Mouse (Mus musculus) midbrain, embryonic 14.5 days (tissue): ENCODE data around the gene Tshz3. TPM values are rescaled to one million over a fixed set of nuclear protein-coding genes. Genes with fewer than 3 reads are reported as not detected.

ENCODE experiments used
- ATAC-seq: fragments of 200-750 bp; cut with Nextera tagmentation; 2 replicates; pipeline ENCODE4 v1.8.0; 2017; ENCODE audit warnings: moderate number of reproducible peaks, moderate library complexity; ENCODE audit not compliant: low FRiP score, low TSS enrichment
- DNase-seq: peaks from one replicate; pipeline ENCODE4 v3.0.0-alpha.2; 2015
- H3K27ac ChIP-seq: fragments of 300-500 bp; sonication (generic); replicated peaks from 2 replicates; pipeline ENCODE4 v1.5.1; 2014; ENCODE audit warnings: mild to moderate bottlenecking, low read depth, low read length, moderate library complexity
- H3K27me3 ChIP-seq: fragments of 300-500 bp; sonication (generic); 2 replicates; pipeline ENCODE4 v1.6.1; 2014; ENCODE audit warnings: low read length, control low read depth, mixed read lengths; ENCODE audit not compliant: control insufficient read depth, insufficient read depth
- H3K36me3 ChIP-seq: fragments of 300-500 bp; sonication (generic); 2 replicates; pipeline ENCODE4 v1.6.1; 2014; ENCODE audit warnings: low read length, control low read depth; ENCODE audit not compliant: control insufficient read depth, insufficient read depth
- H3K4me1 ChIP-seq: fragments of 300-500 bp; sonication (generic); 2 replicates; pipeline ENCODE4 v1.6.1; 2014; ENCODE audit warnings: mild to moderate bottlenecking, antibody characterized with exemption, low read length, control low read depth; ENCODE audit not compliant: control insufficient read depth, insufficient read depth
- H3K4me2 ChIP-seq: fragments of 300-500 bp; sonication (generic); 2 replicates; pipeline ENCODE4 v1.6.1; 2014; ENCODE audit warnings: mild to moderate bottlenecking, low read length, moderate library complexity
- H3K4me3 ChIP-seq: fragments of 300-500 bp; sonication (generic); replicated peaks from 2 replicates; pipeline ENCODE4 v1.5.1; 2014; ENCODE audit warnings: low read depth, low read length
- H3K9ac ChIP-seq: fragments of 300-500 bp; sonication (generic); replicated peaks from 2 replicates; pipeline ENCODE4 v1.6.1; 2014; ENCODE audit warnings: mild to moderate bottlenecking, low read length, moderate library complexity
- H3K9me3 ChIP-seq: fragments of 300-500 bp; sonication (generic); 2 replicates; pipeline ENCODE4 v1.6.1; 2016; ENCODE audit warnings: low read length, control low read depth, mixed read lengths; ENCODE audit not compliant: control insufficient read depth
- WGBS: fragments of 180-500 bp; shearing (Covaris S2); extraction: QIAGEN DNeasy Blood & Tissue Kit; methylation state at CpG from one replicate; pipeline ENCODE4 v1.1.7; 2014; 5-methylcytosine and 5-hydroxymethylcytosine counted together
- polyA plus RNA-seq: library from polyadenylated mRNA; unstranded; fragments of >200 nt; fragmentation: Nextera tagmentation; extraction: Ambion mirVana; gene quantifications from 2 replicates; pipeline ENCODE4 v1.2.1, GENCODE M21; 2014

Tshz3 gene
- polyA plus RNA-seq, 1 experiment from 2014 or later, result 13.6 TPM

GRCm38 (mm10) chr7:36678510-36678909 is 19.4 kb upstream of the Tshz3 start:
- under 1% methylated on average over 10 of the region's 10 CpGs for WGBS

DNA sequence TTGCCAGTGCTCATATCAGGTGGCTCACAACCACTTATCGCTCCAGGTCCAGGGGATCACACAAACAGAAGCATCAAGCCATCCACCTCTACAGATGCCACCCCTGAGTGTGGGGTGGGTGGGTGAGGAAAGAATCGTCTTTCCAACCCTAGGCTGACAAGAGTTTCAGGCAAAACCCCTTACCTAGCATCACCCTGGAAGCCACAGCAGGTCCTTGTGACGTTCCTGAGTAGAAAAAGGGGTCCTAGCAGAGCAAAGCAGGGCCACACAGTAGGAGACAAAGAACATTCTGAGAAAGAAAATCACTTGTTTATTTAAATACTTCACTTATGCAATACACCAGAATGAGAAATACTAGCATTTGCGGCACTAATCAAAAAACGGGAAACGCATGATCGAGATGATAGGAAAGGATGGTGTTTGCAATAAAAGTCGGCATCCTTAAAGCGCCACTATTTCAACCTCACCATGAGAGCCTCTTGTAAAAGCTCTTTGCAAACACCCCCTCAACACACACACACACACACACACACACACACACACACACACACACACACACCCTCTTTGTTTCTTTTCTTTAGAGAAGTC is 18.8 kb upstream of the Tshz3 start:
- 3% methylated on average over 9 of the region's 9 CpGs for WGBS
- Histone ChIP-seq H3K27me3 (peaks cover 16% of the 10 kb centered on the region), H3K36me3 (no peaks in the 10 kb centered on the region), H3K4me3 (no peak overlapping the region), H3K9me3 (no peaks in the 10 kb centered on the region), H3K4me1 (peaks cover 19% of the 10 kb centered on the region), H3K27ac (no peak overlapping the region), H3K9ac (no peak overlapping the region), H3K4me2 (peak overlapping the region; percentile 60)
- no peak for ATAC-seq
- no peak for DNase-seq

More at GRCm38 (mm10) chr7:36678510-36678909, 19.4 kb upstream of the Tshz3 start:
- DNase-seq, result no peak
- Histone ChIP-seq H3K36me3 (no peaks in the 10 kb centered on the region), H3K4me1 (peaks cover 19% of the 10 kb centered on the region), H3K27me3 (peaks cover 16% of the 10 kb centered on the region), H3K9me3 (no peaks in the 10 kb centered on the region), H3K9ac (no peak overlapping the region), H3K27ac (no peak overlapping the region), H3K4me2 (peak overlapping the region; percentile 60), H3K4me3 (no peak overlapping the region)
- no peak for ATAC-seq

DNA sequence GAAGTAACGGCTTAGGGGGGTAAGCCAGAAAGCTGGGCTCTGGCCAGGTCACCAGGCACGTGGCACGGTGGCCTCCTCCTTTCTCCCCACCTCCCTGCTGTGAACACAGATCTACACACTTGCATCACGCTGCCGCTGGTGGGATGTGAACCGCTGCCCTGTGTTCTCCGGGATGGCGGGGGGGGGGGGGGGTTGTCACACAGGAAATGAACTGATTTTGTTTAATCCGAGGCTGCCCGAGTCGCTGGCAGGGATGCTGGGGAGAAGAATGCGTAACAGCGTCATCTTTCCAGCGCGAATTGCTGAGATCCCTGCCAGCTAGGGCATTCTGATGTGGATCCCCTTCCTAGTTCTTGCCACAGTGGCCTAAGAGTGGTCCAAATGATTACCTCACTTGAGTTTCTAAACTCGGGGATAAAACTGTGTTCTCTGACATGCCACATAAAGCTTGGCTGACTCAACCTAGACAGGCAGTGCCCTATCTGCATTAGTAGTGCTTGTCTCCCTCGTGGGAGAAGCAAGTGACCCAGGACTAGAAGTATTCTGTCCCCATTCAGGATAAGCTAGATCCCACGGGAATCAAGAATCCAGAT is 18.0 kb upstream of the Tshz3 start:
- 2% methylated on average over 17 of the region's 18 CpGs for WGBS
- Histone ChIP-seq H3K4me3 (peak overlapping the region; percentile 28), H3K36me3 (no peaks in the 10 kb centered on the region), H3K27me3 (peaks cover 16% of the 10 kb centered on the region), H3K4me2 (peak overlapping the region; percentile 60), H3K9ac (peak overlapping the region; percentile 37; the same call in 1 of the 2 replicates), H3K9me3 (no peaks in the 10 kb centered on the region), H3K27ac (no peak overlapping the region), H3K4me1 (peaks cover 19% of the 10 kb centered on the region)
- no peak for ATAC-seq
- peak; percentile 59 for DNase-seq

DNA sequence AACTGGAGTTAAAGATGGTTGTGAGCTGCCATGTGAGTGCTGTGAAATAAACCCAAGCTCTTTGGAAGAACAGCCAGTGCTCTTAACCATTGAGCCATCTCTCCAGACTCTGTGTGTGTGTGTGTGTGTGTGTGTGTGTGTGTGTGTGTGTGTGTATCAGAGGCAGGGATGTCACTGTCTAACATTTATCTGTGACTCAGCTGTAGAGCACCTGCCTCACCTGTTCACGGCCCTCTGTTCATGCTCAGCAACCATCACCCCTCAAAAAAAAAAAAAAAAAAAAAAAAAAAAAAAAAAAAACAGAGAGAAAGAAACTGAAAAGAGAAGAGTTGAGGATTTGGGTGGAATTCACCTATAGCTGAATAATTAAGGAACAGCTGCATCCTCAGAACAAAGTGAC is 10.4 kb upstream of the Tshz3 start:
- WGBS, result 88% methylated on average over 1 of the region's 1 CpGs
- Histone ChIP-seq H3K9ac (no peak overlapping the region), H3K27ac (no peak overlapping the region), H3K4me3 (no peak overlapping the region), H3K36me3 (no peaks in the 10 kb centered on the region), H3K4me2 (no peak overlapping the region), H3K27me3 (peaks cover 24% of the 10 kb centered on the region), H3K4me1 (no peaks in the 10 kb centered on the region), H3K9me3 (no peaks in the 10 kb centered on the region)
- DNase-seq (no peak), ATAC-seq (no peak)

DNA sequence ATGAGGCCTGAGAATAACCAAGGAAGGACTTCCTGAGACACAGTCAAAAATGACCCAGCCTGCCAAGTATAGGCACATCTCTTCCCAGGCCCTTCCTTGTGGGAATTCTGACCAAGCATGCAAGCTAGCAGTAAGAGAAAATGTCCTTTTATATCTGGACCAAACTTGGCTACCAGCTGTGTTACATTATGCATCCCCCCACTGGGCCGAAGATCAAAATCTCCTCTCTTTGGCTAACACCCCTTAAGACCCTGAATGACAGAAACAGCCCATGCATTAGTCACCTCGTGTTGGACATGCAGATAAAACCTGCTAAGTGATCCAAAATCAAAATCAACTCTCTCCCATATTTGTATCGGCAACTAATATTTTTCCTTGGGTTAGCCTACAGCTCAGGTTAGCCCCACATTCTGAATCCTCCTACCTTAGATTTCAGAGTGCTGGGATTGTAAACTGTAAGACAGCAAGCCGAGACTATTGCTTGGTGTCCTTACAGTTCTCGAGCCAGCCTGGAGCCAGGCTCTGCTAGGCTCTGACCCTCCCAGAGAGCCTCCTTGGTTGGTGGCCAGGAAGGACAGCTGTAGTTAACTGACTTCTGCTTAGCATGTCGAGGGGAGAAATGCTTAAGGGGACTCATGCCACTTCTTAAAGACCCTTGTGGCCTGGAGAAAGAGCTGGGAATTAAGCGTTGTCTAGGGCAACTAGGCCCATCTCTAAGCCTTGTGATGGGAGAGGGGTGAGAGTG is 8.7 kb upstream of the Tshz3 start:
- Histone ChIP-seq H3K4me1 (no peaks in the 10 kb centered on the region), H3K27me3 (peaks cover 40% of the 10 kb centered on the region), H3K27ac (no peak overlapping the region), H3K4me3 (no peak overlapping the region), H3K36me3 (no peaks in the 10 kb centered on the region), H3K9me3 (no peaks in the 10 kb centered on the region), H3K9ac (no peak overlapping the region), H3K4me2 (no peak overlapping the region)
- ATAC-seq (no peak), DNase-seq (no peak)
- WGBS, result 68% methylated on average over 7 of the region's 7 CpGs

DNA sequence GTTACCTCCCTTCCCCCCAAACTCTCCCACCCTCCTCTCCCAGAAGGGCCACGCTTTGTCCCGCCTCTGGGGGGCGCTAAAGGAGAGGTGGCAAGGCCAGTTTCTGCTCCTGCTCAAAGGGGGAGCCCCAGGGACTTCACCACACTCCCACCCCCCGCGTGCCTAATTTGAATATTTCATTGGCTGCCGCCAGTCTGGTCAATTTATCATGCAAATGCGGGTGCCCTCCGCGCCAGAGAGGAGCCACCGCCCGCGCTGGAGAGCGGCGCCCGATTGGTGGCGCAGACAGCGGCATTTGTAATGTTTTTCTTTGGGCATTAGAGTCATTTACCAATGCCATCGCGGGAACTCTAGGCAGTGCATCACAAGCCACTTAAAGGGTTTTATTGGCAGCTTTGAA is 7.4 kb upstream of the Tshz3 start:
- DNase-seq, result peak; percentile 61
- Histone ChIP-seq H3K9ac (no peak overlapping the region), H3K9me3 (no peaks in the 10 kb centered on the region), H3K4me2 (no peak overlapping the region), H3K4me3 (no peak overlapping the region), H3K27me3 (peaks cover 52% of the 10 kb centered on the region), H3K36me3 (no peaks in the 10 kb centered on the region), H3K4me1 (peaks cover 6% of the 10 kb centered on the region), H3K27ac (no peak overlapping the region)
- no peak for ATAC-seq
- WGBS, result 0% methylated on average over 19 of the region's 19 CpGs

DNA sequence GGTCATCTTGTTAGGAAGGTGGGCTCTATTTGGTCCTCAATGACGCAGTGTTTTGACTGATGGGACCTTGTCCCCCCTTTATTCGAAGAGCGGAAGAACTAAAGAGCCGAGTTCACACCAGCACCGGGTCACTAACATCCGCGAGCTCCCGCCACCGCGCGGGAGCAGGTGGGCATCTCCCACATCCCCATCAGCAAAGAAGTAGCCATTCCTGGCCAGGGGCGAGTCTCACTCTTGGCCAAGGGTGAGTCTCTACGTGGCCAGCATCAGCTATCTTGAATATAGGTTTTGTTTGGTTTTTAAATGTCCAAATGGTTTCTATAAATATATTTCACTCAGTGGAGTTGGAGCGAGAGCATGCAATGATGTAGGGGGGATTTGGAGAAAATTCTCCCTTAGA is 6.3 kb upstream of the Tshz3 start:
- Histone ChIP-seq H3K9ac (no peak overlapping the region), H3K4me2 (no peak overlapping the region), H3K27ac (no peak overlapping the region), H3K36me3 (no peaks in the 10 kb centered on the region), H3K27me3 (peaks cover 59% of the 10 kb centered on the region), H3K9me3 (no peaks in the 10 kb centered on the region), H3K4me1 (peaks cover 10% of the 10 kb centered on the region), H3K4me3 (no peak overlapping the region)
- 1% methylated on average over 14 of the region's 14 CpGs for WGBS
- DNase-seq, result no peak
- no peak for ATAC-seq

- no peak overlapping the region for H3K9ac ChIP-seq
- peaks cover 59% of the 10 kb centered on the region for H3K27me3 ChIP-seq
- no peaks in the 10 kb centered on the region for H3K9me3 ChIP-seq
- WGBS, result 3% methylated on average over 5 of the region's 5 CpGs
- no peak overlapping the region for H3K27ac ChIP-seq
- no peaks in the 10 kb centered on the region for H3K36me3 ChIP-seq
- DNase-seq (no peak), ATAC-seq (no peak)
- H3K4me2 ChIP-seq, result no peak overlapping the region
- H3K4me1 ChIP-seq, result peaks cover 10% of the 10 kb centered on the region
- no peak overlapping the region for H3K4me3 ChIP-seq
Observed at GRCm38 (mm10) chr7:36692381-36692780, 5.5 kb upstream of the Tshz3 start.

DNA sequence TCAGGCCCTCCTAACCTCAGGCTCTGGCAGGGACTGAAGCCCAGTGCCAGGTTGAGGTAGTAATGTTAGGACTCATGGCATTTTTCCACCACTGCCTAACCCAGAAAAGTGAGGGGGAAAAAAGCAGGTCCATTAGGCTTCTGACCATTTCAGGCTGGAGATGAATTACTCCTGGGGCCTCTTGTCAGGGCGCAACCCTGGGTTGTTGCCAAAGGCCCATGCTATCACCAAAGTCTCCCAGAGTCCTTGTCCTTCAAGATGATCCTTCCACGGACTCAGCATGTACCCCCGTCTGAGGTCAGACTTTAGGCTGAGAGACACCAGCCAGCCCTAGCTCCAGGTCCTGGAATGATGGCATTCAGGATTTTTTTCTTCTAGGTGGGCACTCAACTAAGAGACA is 4.8 kb upstream of the Tshz3 start:
- ATAC-seq, result no peak
- H3K4me1 ChIP-seq, result peaks cover 10% of the 10 kb centered on the region
- H3K27me3 ChIP-seq, result peaks cover 59% of the 10 kb centered on the region
- H3K4me2 ChIP-seq, result no peak overlapping the region
- H3K4me3 ChIP-seq, result no peak overlapping the region
- no peaks in the 10 kb centered on the region for H3K36me3 ChIP-seq
- WGBS, result 15% methylated on average over 3 of the region's 3 CpGs
- no peak overlapping the region for H3K9ac ChIP-seq
- no peak overlapping the region for H3K27ac ChIP-seq
- no peaks in the 10 kb centered on the region for H3K9me3 ChIP-seq
- DNase-seq, result no peak
